Mouse (Mus musculus) bone marrow macrophage, adult 2 months (primary cell): ENCODE results near the gene 1700010B08Rik. TPM values are rescaled to one million over a fixed set of nuclear protein-coding genes. Genes with fewer than 3 reads are reported as not detected.

Experiments used
- H3K27ac ChIP-seq: 2 replicates; pipeline ENCODE4 v1.5.1; 2012; ENCODE audit warnings: low read depth, low read length; ENCODE audit not compliant: insufficient read depth
- H3K4me1 ChIP-seq: 2 replicates; pipeline ENCODE4 v1.6.1; 2012; ENCODE audit warnings: low read length; ENCODE audit not compliant: control insufficient read depth, insufficient read depth
- H3K4me3 ChIP-seq: 2 replicates; pipeline ENCODE4 v1.5.1; 2012; ENCODE audit warnings: mild to moderate bottlenecking, low read length, moderate library complexity; ENCODE audit not compliant: insufficient read depth
- CTCF ChIP-seq: IDR thresholded peaks from 2 replicates; pipeline ENCODE4 v1.5.1; 2012; ENCODE audit warnings: low read depth, mild to moderate bottlenecking, low read length, moderate library complexity
- POLR2A ChIP-seq: IDR thresholded peaks from 2 replicates; pipeline ENCODE4 v1.6.1; 2012; ENCODE audit warnings: mild to moderate bottlenecking, low read depth, low read length, borderline replicate concordance
- polyA plus RNA-seq: library from polyadenylated mRNA; stranded (reverse); fragments of >200 nt; gene quantifications from 2 replicates; pipeline ENCODE4 v1.2.4, GENCODE M21; 2012; ENCODE audit not compliant: missing spikeins, insufficient read depth, insufficient read length

The 1700010B08Rik gene
- polyA plus RNA-seq, 1 experiment = not detected

- no peak for TF ChIP-seq POLR2A
- TF ChIP-seq CTCF = no peak
- Histone ChIP-seq H3K4me1 (peaks cover 47% of the 10 kb centered on the region), H3K27ac (no peak overlapping the region), H3K4me3 (no peak overlapping the region)
These were observed 48.9 kb downstream of the 1700010B08Rik start for GRCm38 (mm10) chr2:173767959-173768595.

- Histone ChIP-seq H3K4me3 (no peak overlapping the region), H3K27ac (no peak overlapping the region), H3K4me1 (peaks cover 53% of the 10 kb centered on the region)
- no peak for TF ChIP-seq POLR2A
- TF ChIP-seq CTCF = no peak
These were observed 50.0 kb downstream of the 1700010B08Rik start for GRCm38 (mm10) chr2:173769183-173769582.

- peak overlapping the region; percentile 55 for H3K27ac ChIP-seq
- no peak overlapping the region for H3K4me3 ChIP-seq
- no peak for TF ChIP-seq POLR2A
- TF ChIP-seq CTCF = 0 out of 2 replicates have a peak, but pooled peaks have one; percentile 22
- peaks cover 53% of the 10 kb centered on the region for H3K4me1 ChIP-seq
These were observed 51.4 kb downstream of the 1700010B08Rik start for GRCm38 (mm10) chr2:173770620-173771019.

Other genes starting within 250 kb of the 1700010B08Rik start
- gene 1700021F07Rik, start 196.8 kb upstream of the 1700010B08Rik start, polyA plus RNA-seq = not detected in 2 replicates
- gene Ankrd60, start 141.1 kb upstream of the 1700010B08Rik start, polyA plus RNA-seq = not detected in 2 replicates
- 26.1 and 32.6 TPM in 2 replicates for gene Rab22a, start 59.7 kb upstream of the 1700010B08Rik start, polyA plus RNA-seq
- 58.6 and 62.5 TPM in 2 replicates for gene Vapb, start 18.1 kb downstream of the 1700010B08Rik start, polyA plus RNA-seq